Mouse (Mus musculus): ENCODE data around the gene Fam151a. TPM values are rescaled to one million over a fixed set of nuclear protein-coding genes. Genes with fewer than 3 reads are reported as not detected.

Fam151a gene
- total and polyA plus RNA-seq, 3 experiments, result 0.11 to 0.34 (median 0.24) TPM

GRCm38 (mm10) chr4:106713622-106714021, 20.1 kb upstream of the Fam151a start:
- no peak for TF ChIP-seq TBP (conservative IDR thresholded peaks at IDR 0.05; ENCODE audit: low read depth, low read length)
- no peak for TF ChIP-seq JUN (IDR thresholded peaks at IDR 0.05; ENCODE audit: insufficient read depth, low read depth, low read length)
- no peak for TF ChIP-seq UBTF (IDR thresholded peaks at IDR 0.05; ENCODE audit: low read depth, low read length)
- TF ChIP-seq TCF12 (IDR thresholded peaks at IDR 0.05; ENCODE audit: low read depth, low read length), result no peak
- TF ChIP-seq ZNF384 (IDR thresholded peaks at IDR 0.05; ENCODE audit: low read depth, low read length), result no peak
- TF ChIP-seq ELF1 (IDR thresholded peaks at IDR 0.05; ENCODE audit: low read depth, low read length), result no peak
- no peak for TF ChIP-seq MXI1 (IDR thresholded peaks at IDR 0.05; ENCODE audit: low read depth, low read length)
- TF ChIP-seq CHD2 (IDR thresholded peaks at IDR 0.05; ENCODE audit: low read length), result no peak
- no peak for TF ChIP-seq IRF4 (IDR thresholded peaks at IDR 0.05; ENCODE audit: low read depth, low read length)
- no peak for TF ChIP-seq MAZ (IDR thresholded peaks at IDR 0.05; ENCODE audit: low read depth, low read length)
- TF ChIP-seq MAFK (IDR thresholded peaks at IDR 0.05; ENCODE audit: insufficient replicate concordance, low read length), result no peak
- no peak for TF ChIP-seq MYC (IDR thresholded peaks at IDR 0.05; ENCODE audit: low read depth, low read length)
- no peak for TF ChIP-seq NELFE (IDR thresholded peaks at IDR 0.05; ENCODE audit: low read depth, low read length)
- no peak for TF ChIP-seq NRF1 (IDR thresholded peaks at IDR 0.05; ENCODE audit: low read depth, low read length)
- TF ChIP-seq E2F4 (IDR thresholded peaks at IDR 0.05; ENCODE audit: insufficient replicate concordance, low read depth, low read length), result no peak
- no peak for TF ChIP-seq POLR2AphosphoS2 (IDR thresholded peaks at IDR 0.05; ENCODE audit: low read depth, low read length)
- no peak for TF ChIP-seq RCOR1 (conservative IDR thresholded peaks at IDR 0.05; ENCODE audit: low read depth, low read length)
- no peak for TF ChIP-seq HCFC1 (IDR thresholded peaks at IDR 0.05; ENCODE audit: low read depth, low read length)
- no peak for TF ChIP-seq RAD21 (IDR thresholded peaks at IDR 0.05; ENCODE audit: low read depth, low read length)
- H3K4me3 ChIP-seq (replicated peaks in 1 of 3; ENCODE audit: low read depth in 2 of 3, low read length in 2 of 3, poor library complexity in 1 of 3), result no peak overlapping the region
- DNase-seq (ENCODE audit: extremely low read depth), result no peak
- no peak overlapping the region for H3K9ac ChIP-seq (ENCODE audit: insufficient read depth, low read depth)
- in situ Hi-C loops (cut with MboI; ENCODE audit: low pct_ligation_motif_present, low pct_unique_long_range_greater_than_20kb, low sequenced_read_pairs) (no loop called here), dilution Hi-C loops (cut with MboI; ENCODE audit: extremely low pct_ligation_motif_present, extremely low pct_unique_long_range_greater_than_20kb, low sequenced_read_pairs) (no loop called here)
- peaks cover 0 to 5% of the 10 kb centered on the region in 2 experiments; a peak in 2 of 4 replicates for H3K4me1 ChIP-seq (ENCODE audit: control insufficient read depth in 1 of 2, insufficient read depth in 2 of 2)
- no peak overlapping the region for H3K4me2 ChIP-seq (ENCODE audit: insufficient read depth, low read depth, poor library complexity, severe bottlenecking)
- no peaks in the 10 kb centered on the region for H3K9me3 ChIP-seq (replicated peaks; ENCODE audit: low read length)
- no peaks in the 10 kb centered on the region for H3K79me2 ChIP-seq (replicated peaks; ENCODE audit: control insufficient read depth, extremely low read depth, insufficient read depth, poor library complexity, severe bottlenecking)
- H3K27ac ChIP-seq (ENCODE audit: insufficient read depth, low read depth), result no peak overlapping the region
- peaks cover 54% of the 10 kb centered on the region for H3K27me3 ChIP-seq (replicated peaks)
- H3K36me3 ChIP-seq (replicated peaks in 1 of 2; ENCODE audit: control insufficient read depth in 1 of 2, insufficient read depth in 1 of 2, low read length in 1 of 2), result no peaks in the 10 kb centered on the region

- Histone ChIP-seq H3K9ac (ENCODE audit: insufficient read depth, low read depth) (no peak overlapping the region), H3K27ac (ENCODE audit: insufficient read depth, low read depth) (no peak overlapping the region), H3K4me3 (replicated peaks in 1 of 3; ENCODE audit: low read depth in 2 of 3, low read length in 2 of 3, poor library complexity in 1 of 3) (no peak overlapping the region), H3K9me3 (replicated peaks; ENCODE audit: low read length) (no peaks in the 10 kb centered on the region), H3K27me3 (replicated peaks) (peaks cover 14% of the 10 kb centered on the region), H3K4me2 (ENCODE audit: insufficient read depth, low read depth, poor library complexity, severe bottlenecking) (no peak overlapping the region), H3K79me2 (replicated peaks; ENCODE audit: control insufficient read depth, extremely low read depth, insufficient read depth, poor library complexity, severe bottlenecking) (no peaks in the 10 kb centered on the region), H3K4me1 (ENCODE audit: control insufficient read depth in 1 of 2, insufficient read depth in 2 of 2) (peaks cover 0 to 17% of the 10 kb centered on the region in 2 experiments; a peak in 2 of 4 replicates), H3K36me3 (replicated peaks in 1 of 2; ENCODE audit: control insufficient read depth in 1 of 2, insufficient read depth in 1 of 2, low read length in 1 of 2) (no peaks in the 10 kb centered on the region)
- no peak for TF ChIP-seq ZC3H11A (IDR thresholded peaks at IDR 0.05; ENCODE audit: low read depth, low read length)
- no peak for TF ChIP-seq RCOR1 (conservative IDR thresholded peaks at IDR 0.05; ENCODE audit: low read depth, low read length)
- TF ChIP-seq POLR2A (IDR thresholded peaks at IDR 0.05; ENCODE audit: low read depth, low read length), result no peak
- TF ChIP-seq CHD1 (IDR thresholded peaks at IDR 0.05; ENCODE audit: low read depth, low read length), result no peak
- no peak for TF ChIP-seq BHLHE40 (IDR thresholded peaks at IDR 0.05; ENCODE audit: low read depth, low read length)
- TF ChIP-seq NRF1 (IDR thresholded peaks at IDR 0.05; ENCODE audit: low read depth, low read length), result no peak
- no peak for TF ChIP-seq MEF2A (IDR thresholded peaks at IDR 0.05; ENCODE audit: borderline replicate concordance, low read depth, low read length)
- no peak for TF ChIP-seq UBTF (IDR thresholded peaks at IDR 0.05; ENCODE audit: low read depth, low read length)
- in situ Hi-C loops (cut with MboI; ENCODE audit: low pct_ligation_motif_present, low pct_unique_long_range_greater_than_20kb, low sequenced_read_pairs) (no loop called here), dilution Hi-C loops (cut with MboI; ENCODE audit: extremely low pct_ligation_motif_present, extremely low pct_unique_long_range_greater_than_20kb, low sequenced_read_pairs) (no loop called here)
- DNase-seq (ENCODE audit: extremely low read depth), result no peak
Measured at GRCm38 (mm10) chr4:106720631-106721030, 13.1 kb upstream of the Fam151a start.
